Mouse (Mus musculus) right cerebral cortex, adult 2 months (tissue): ENCODE data around the gene Sparcl1.
A peak's percentile ranks its signal among the peaks of the same experiment; 100 is the strongest.

Experiments
- DNase-seq, 2 experiments: peaks; one replicate each; pipeline ENCODE4 v3.0.0; 2021 to 2022; ENCODE audit warnings: low spot score in 2 of 2

Gene Sparcl1

DNA sequence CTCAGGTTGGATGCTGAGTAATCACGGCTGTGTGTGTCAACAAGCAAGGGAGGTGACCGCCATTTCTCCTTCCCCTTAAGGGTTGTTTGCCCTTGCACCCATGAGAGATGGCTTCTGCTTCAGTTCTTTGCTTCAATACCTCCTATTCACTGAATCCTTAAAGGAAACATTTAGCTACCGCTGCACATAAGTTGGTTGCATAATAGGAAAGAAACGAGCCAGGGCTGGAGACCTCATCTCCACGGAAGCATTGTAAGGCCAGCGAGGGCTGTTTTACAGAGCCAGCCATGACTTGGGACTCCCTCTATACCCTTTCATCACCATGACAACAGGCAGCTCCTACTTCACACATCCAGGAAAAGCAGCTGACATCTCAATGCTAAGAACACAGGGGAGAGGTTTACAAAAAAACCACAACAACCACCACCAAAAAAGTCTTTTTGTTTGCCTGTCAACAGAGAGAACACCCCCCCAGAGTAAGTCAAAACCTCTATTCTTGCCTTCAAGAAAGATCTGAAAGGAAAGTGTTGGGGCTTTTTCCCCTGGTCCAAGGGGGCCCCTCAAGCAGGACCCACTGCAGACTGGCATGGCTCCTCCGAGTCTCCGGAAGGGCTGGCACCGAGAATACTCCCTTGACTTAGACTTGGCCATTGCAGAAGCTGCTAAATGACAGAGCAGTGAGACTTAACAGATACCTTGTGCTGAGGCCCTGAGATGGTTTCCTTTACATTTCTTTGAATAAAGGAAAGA lies 3.2 kb downstream of the Sparcl1 start:
- peak; percentile 71 to 78 for DNase-seq

DNA sequence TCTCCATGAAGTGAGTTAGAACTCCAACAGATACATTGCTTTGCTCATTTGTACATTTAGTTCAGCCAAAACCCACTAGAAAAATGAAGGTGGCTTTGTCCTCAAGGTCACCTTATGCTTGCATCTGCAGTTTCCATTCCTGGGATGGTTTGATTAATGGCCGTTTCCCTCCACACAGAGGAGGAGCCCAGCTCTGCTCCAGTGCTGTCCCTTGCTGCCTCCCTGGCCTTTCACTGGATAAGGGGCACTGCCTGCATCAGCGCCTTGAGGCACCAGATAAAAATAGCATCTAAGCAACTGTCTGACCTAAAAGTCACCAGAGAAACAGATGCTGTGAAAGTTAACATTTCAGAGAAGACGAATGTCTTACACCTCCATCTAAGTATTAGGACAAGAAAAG lies 4.0 kb downstream of the Sparcl1 start:
- no peak for DNase-seq

DNA sequence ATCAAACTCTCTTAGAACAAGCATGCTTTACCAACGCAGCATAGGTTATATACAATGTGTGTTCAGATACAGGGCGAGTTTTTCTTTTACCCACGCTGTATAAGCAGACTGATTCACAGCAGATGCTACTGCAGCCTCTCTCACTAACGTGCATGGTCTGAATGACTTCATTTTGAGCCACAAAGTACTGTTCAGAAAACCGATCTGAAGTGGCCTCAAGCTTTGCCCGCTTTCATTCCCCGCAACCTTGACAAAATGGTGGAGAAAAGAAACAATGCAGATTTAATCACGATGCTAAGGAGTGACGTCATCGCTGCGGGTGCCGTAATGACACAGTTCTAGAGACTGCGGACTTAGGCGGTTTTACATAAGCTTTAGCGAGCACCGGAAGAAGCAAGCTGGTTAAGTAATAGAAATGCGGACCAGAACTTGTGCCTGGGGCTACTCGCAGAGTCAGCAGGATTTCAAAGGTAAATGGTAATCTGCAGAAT lies 4.6 kb downstream of the Sparcl1 start:
- peak; percentile 74 to 81 for DNase-seq

DNA sequence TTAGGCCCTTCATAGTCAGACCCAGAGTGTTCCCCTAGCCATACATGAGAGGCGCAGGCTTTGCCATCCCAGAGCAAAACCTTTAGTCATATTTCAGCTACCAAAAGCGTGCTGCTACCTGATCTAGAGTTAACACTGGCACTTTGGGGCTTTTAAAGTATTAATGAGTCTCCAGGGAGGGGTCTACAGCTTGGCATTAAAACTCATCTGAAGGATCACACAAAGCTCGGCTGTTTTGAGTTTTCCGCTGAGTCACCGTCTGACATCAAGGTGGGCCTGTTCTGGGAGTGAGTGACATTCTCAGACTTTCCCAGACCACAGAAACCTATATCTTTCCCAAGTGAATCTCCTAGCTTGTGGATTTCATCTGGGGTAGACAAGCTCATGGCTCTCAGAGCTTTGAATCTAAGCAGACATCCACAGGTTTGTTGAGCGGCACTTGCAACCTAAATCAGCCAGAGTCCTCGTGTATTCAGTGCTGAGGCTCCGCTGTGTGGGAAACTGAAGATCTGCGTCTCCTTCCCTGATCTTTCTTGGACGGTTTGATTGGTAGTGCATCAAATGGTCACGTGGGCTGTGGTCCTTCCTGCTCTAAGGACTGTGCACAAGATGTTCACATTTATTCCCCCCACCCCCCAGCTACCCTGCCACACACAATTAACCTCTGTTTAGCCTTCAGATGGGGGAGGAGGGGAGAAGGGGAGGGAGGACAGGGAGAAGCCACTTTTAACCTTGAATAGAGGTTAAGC lies 5.2 kb downstream of the Sparcl1 start:
- DNase-seq = peak; percentile 33 to 49

DNA sequence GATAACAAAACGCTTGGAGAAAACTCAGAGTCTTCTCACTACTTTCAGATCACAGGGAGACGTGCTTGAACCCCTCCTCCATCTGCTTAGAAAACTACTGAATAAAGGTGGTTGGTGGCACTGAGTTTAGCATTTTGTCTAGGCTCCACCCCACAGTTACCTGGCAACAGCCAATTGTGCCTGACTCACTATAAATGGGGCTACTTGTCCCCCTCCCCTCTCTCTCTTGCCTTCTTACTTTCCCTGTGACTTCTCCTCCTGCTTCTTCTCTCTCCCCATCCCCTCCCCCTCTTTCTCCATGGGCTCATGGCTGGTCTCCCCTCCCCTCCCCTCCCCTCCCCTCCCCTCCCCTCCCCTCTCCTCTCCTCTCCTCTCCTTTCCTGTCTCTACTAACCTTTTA lies 9.4 kb downstream of the Sparcl1 start:
- no peak for DNase-seq

DNA sequence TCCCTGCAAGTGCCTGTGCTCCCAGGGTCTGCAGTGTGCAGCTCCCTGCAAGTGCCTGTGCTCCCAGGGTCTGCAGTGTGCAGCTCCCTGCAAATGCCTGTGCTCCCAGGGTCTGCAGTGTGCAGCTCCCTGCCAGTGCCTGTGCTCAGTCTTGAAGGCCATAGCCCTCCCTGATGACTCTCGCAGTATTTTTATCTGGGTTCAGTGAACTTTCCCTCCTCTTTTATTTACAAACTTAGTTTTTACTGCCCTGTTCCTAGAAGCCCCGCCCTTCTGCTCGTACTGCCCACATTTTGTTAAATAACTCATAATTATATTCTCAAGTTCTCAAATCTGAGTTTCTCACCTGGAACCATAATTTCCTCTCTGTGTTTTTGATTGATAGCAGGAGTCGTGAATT lies 10.4 kb downstream of the Sparcl1 start:
- DNase-seq = no peak

DNA sequence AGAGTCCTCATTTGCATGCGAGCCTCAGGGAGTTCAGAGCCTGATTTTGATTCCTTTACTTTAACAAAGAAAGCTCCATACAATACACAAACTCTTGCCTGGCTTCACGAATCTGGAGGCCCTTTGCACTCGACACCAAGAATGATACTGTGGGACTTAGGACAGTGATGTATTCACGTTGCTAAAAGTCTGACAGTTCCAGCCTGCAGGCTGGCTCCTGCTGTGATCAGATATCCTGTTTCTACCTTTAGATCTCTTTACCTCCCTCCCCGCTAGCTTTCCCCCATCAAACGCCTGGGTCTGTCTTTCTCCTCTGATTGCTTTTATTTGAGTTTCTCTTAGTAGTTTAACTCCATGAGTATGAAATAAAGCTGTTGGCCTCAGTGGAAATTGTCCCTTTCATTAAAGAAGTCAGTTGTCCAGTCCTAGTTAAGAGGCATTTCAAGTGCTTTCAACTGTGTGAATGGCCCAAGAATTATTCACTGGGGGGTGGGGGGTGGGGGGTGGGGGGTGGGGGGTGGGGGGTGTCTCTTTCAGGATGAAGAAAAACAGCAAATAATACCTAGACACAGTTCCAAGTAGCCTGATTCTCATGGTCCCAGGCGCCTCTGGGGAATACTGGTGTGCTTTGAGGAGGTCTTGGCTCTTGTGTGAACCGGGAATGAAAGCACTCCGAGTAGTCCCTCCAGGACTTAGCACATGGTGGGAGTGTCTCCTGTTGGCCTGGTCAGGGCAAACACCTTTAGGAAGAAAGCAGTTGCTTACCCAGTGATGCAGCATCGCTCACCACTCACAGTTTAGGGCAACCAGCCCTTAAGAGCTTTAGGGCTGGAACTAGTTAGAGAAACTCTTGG lies 11.6 kb downstream of the Sparcl1 start:
- DNase-seq = no peak

DNA sequence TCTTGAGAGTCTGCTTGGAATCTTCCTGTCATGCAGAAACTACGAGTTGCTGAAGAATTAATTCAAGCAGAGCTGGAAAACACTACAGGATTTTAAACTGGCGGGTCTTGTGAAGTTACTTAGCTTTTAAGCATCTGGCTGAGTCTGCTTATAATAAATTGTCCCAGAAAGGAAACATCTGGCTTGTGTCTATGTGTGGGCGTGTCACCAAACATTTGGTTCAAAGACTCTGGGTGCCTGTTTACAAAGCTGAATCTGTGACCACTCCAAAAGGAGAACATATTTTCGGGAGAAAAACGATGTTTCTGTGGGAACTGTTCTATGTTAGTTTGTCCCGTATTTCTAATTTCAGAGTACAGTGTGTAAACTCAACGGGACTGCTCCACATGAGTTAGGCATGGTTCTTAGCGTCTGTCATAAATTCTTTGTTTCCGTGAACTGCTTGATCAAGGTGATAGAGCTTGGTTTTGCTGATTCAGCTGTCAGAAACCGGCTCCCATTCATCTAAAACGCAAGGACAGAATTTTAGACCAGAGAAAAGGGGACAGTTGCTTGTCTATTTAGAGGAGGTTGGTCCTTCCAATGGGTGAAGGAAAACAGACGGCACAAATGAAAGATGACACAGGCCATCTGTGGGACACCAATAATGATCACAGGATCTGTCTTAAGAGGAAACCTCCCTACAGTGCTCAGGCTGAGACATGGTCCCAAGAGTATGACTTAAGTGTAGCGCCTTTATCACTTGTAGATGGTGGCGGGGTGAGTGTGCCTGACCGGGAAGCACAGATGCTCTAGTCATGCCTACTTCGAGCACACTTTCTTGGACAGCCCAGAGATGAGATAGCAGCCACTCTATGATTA lies 17.2 kb downstream of the Sparcl1 start:
- DNase-seq = no peak

DNA sequence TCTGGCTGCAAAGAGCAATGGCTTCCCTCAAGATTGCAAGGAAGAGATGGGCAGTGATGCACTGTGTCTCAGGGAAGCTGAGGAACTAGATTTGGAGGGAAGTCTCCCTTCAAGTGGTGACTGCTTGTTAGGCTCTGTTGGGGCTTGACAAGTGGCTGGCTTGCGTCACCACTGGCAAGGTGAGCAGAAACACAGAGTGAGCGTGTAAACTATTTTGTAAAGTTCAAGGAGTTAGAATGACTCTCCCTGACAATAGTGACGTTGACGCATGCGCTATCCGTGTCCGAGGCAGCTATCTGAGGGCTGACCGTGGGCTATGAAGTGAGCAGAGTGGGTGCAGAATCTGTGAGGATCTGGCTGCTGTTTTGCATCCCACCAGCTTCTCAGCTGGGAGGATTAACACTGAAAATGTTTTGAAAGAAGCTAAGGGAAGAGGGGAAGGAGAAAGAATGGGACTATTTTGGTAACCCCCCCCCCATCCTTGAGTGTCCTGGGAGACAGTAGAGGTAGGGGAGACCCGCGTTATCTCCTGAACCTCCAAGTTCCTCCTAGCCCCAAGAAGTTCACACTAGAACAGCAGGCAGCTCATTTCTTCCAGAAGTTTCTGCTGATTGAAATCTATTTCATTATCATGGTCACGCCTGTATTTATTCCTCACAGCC lies 18.0 kb downstream of the Sparcl1 start:
- no peak for DNase-seq

DNA sequence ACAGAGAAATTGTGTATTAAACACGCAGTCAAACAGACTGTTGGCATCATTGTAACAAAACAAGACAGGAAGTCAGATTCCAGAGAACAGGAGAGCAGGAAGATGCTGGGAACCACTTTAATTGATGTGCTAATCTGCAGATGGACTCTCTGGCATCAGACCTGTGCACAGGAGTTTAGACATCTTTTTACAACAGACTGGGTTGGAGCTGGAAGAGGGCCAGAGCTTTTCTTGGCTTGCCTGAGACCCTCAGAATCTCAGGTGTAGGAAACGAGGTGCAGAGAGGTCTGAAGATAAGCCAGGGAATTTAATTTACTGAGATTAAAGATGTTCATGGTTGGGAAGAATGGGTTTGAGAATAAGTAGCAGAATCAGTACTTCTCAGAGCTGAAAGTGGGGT lies 23.8 kb downstream of the Sparcl1 start:
- DNase-seq = no peak

DNA sequence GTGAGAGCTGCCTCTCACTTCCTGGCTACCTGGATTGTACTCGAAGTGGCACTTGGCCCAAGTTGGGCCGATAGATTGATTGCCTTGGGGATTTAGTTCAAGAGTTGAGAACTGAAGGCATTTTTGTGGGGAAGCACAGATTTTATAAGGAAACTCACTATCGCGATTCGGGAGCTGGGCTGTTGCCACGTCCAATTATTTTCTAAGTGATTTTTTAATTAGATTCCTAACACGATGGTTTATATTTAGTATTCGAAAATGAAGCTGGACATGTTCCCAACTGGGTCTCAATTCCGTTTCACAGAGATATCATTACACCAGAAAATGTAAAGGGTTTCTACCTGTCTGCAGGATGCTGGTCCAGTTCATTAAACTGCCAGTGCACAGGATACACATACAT lies 28.2 kb downstream of the Sparcl1 start:
- DNase-seq = no peak

DNA sequence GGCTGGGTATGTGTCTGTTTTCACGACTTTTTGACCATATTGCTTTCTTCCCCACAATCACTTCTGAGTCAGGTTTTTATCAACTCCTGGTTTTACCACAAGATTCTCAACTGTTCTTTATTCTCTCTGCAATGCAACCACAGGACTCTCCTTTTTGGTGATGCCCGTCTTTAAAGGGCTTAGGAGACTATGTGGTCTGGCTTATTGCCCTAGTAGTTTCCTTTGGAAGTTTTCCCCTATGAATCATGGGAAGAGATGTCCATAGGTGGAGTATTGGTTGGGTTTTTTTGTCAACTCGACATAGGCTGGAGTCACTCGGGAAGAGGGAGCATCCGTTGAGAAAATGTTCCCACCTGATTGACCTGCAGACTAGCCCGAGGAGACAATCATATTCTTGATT lies 32.8 kb downstream of the Sparcl1 start:
- no peak for DNase-seq

DNA sequence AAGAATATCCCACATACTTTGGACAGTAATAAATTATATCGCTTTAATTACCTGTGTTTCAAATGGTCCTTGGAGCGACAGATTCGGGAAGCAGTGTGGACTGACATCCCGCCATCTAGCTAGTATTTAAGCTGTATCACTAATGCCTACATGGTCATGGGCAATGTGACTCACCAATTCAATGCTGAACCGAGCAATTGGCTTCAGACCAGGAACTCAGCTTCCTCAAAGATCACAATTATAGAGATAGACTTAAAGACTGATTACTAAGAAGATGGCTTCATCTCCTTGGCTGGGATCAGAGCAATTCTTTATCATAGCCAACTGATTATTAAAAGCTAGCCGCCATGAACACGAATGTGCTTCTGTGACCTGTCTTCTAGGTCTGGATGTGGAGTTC lies 36.0 kb downstream of the Sparcl1 start, which contains the start of gene Gm17660:
Gene Gm17660 (minus strand): TSS at position 101 of the 400 bp plus-strand sequence.
- no peak for DNase-seq

DNA sequence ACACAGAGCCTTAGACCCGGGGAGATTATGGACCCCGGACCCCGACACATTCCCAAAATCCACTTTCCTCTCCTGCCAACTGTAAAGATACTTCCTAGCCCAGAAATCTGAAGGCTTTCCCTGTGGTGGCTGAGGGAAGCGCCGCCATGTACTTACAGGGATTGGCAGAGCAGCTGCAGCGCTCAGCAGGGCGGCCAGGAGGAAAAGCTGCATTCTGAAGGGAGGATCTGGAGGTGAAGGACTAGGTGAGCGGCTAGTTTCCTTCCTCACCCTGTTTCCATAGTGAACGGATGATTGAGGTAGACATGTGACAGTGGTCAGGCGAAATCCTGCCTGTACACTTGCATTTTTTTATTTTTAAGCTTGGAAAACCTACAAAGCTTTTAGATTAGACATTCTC lies 37.2 kb downstream of the Sparcl1 start:
- no peak for DNase-seq

DNA sequence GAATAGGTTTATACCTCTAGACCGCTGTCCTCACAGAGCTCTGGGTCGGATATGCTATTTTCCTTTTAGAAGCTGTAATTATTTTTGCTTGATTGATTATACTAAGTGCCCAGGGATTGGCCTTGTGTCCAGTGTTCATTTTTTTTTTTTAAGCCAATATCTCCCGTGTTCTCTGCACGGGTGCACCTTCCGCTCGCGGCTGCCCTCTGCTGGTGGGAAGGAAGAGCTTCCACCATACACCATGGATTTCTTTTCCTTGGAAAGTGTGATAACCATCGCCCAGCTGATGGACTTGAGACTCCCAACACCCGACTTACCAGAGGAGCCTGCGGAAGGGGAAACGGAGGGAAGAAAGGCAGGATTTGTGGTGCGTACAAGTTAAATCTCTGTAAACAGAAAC lies 39.1 kb downstream of the Sparcl1 start:
- DNase-seq = peak in 1 of 2 experiments; percentile 74

DNA sequence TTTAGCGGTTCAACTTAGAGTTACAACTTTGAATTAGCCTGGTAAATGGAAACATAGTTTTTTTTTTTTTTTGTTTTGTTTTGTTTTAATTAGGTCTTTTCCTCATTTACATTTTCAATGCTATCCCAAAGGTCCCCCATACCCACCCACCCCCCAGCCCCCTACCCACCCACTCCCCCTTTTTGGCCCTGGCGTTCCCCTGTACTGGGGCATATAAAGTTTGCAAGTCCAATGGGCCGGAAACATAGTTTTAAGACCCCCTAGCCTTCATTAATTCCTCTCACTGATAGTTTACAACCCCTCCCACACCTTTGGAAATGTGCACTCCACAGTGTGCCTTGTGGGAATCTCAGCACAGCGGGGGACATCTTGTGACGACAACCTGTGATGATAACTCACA lies 39.9 kb downstream of the Sparcl1 start:
- DNase-seq = no peak

DNA sequence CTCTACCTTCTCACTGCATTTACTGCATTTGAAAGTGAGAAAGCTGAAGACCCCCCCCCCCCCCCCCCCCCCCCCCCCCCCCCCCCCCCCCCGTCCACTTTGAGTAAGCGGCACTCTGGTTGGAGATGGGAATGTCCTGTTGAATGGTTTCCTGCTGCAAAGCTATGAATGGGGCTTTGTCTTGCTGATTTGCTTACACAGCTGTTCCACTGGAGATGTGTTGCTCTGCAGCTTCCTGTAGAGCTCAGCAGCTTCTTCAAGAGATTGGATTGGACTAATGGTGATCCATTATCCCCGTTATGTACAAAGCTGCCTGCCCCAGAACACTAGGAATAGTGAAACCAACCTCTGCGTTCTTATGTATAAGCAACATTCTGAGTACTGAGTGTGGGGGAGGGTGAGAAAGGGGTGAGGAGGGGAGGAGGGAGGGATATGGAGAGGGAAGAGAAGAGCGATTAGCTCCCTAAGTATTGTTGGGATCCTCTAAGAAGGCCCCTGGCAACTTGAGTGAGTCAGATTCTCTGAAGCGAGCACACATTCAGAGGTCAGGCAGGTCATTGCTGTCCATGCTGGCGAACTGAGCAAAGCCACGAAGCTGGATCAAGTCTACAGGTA lies 41.2 kb downstream of the Sparcl1 start:
- DNase-seq = no peak

DNA sequence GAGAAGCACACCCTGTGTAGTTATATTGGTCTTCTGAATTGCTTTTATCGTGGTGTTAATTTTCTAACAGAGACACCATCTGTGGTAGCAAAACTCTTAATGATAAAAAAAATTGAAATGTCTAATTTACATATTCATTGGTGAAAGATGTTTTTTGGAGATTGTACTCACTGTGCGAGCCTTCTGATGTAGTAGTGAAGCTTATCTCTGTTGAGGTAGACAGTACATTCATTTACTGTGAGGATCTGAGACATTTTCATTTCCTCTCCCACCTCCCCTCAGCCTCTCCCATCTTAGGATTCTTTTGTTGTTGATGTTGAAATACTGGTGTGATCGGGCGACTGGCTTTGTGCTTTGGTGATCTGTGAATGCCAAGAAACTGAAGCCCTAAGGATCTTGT lies 42.5 kb downstream of the Sparcl1 start:
- DNase-seq = no peak

DNA sequence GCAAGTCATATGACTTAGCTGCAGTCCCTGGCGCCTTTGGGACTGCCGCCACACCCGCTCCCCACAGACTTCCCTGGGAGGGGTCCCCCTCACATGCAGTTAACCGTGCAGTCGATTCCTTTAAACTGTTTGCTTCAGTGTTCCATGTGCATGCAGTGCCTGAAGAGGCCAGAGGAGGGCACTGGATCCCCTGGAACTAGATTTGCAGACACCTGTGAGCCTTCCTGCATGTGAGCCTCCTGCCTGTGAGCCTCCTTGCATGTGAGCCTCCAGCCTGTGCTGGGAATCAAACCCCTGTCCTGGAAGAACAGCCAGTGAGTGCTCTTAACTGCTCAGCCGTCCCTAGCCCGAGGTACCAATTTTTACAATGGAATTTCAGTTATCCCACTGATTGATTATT lies 44.8 kb downstream of the Sparcl1 start:
- peak; percentile 44 to 47 for DNase-seq
